Mouse (Mus musculus) ES-Bruce4 (cell line): ENCODE results near the gene Tssk6. TPM values are rescaled to one million over a fixed set of nuclear protein-coding genes. Genes with fewer than 3 reads are reported as not detected.
A peak's percentile ranks its signal among the peaks of the same experiment; 100 is the strongest.

Experiments used
- H3K27ac ChIP-seq: 2 replicates; pipeline ENCODE4 v1.5.1; 2012; ENCODE audit warnings: low read length, inconsistent platforms; ENCODE audit not compliant: insufficient read depth
- H3K27me3 ChIP-seq: 2 replicates; pipeline ENCODE4 v1.6.1; 2012; ENCODE audit warnings: mild to moderate bottlenecking, low read length, inconsistent platforms; ENCODE audit not compliant: control insufficient read depth, poor library complexity, insufficient read depth, severe bottlenecking
- H3K36me3 ChIP-seq: 2 replicates; pipeline ENCODE4 v1.6.1; 2012; ENCODE audit warnings: inconsistent platforms, mild to moderate bottlenecking, low read length, moderate library complexity; ENCODE audit not compliant: control insufficient read depth, poor library complexity, insufficient read depth, severe bottlenecking
- H3K4me1 ChIP-seq: one replicate; pipeline ENCODE4 v1.8.1; 2011; ENCODE audit warnings: low read length; ENCODE audit not compliant: control insufficient read depth, insufficient read depth
- H3K4me3 ChIP-seq: 2 replicates; pipeline ENCODE4 v1.5.1; 2011; ENCODE audit warnings: low read depth, mild to moderate bottlenecking, low read length
- H3K9ac ChIP-seq: 2 replicates; pipeline ENCODE4 v1.6.1; 2012; ENCODE audit warnings: low read depth, mild to moderate bottlenecking, inconsistent platforms; ENCODE audit not compliant: poor library complexity, severe bottlenecking
- H3K9me3 ChIP-seq: replicated peaks from 2 replicates; pipeline ENCODE4 v1.6.1; 2012; ENCODE audit warnings: mild to moderate bottlenecking, low read length, inconsistent platforms; ENCODE audit not compliant: control insufficient read depth, poor library complexity, insufficient read depth, severe bottlenecking
- CTCF ChIP-seq: IDR thresholded peaks from one replicate; pipeline ENCODE4 v1.8.1; 2011; ENCODE audit warnings: low read depth, low read length
- EP300 ChIP-seq: IDR thresholded peaks from 2 replicates; pipeline ENCODE4 v1.6.1; 2011; ENCODE audit warnings: low read depth, low read length; ENCODE audit not compliant: insufficient read depth
- POLR2A ChIP-seq: IDR thresholded peaks from one replicate; pipeline ENCODE4 v1.8.1; 2011; ENCODE audit warnings: low read length; ENCODE audit not compliant: insufficient read depth
- polyA plus RNA-seq: library from polyadenylated mRNA; stranded (reverse); fragments of >200 nt; gene quantifications from 2 replicates; pipeline ENCODE4 v1.2.4, GENCODE M21; 2011; ENCODE audit warnings: low read depth; ENCODE audit not compliant: missing spikeins, insufficient read depth, insufficient read length

Gene Tssk6
- polyA plus RNA-seq = not detected in 2 replicates

GRCm38 (mm10) chr8:69902163-69903062 lies at the start of gene Tssk6, which contains the start of the genes Ndufa13 and Yjefn3:
Gene Tssk6 (plus strand): TSS chr8:69902184.
Gene Ndufa13 (minus strand): TSS chr8:69902558.
Gene Yjefn3 (minus strand): TSS chr8:69902712.
- Histone ChIP-seq H3K9me3 (no peaks in the 10 kb centered on the region), H3K4me3 (peak within 1 kb of the TSS; percentile 78), H3K9ac (peak within 1 kb of the TSS; percentile 79), H3K4me1 (no peaks in the 10 kb centered on the region), H3K27ac (peak within 1 kb of the TSS; percentile 81), H3K36me3 (no peaks in the 10 kb centered on the region), H3K27me3 (no peaks in the 10 kb centered on the region)
- TF ChIP-seq EP300 (no peak), POLR2A (no peak), CTCF (no peak)

GRCm38 (mm10) chr8:69853869-69854268 lies 48.1 kb upstream of the Tssk6 start:
- Histone ChIP-seq H3K9me3 (no peaks in the 10 kb centered on the region), H3K4me1 (peaks cover 4% of the 10 kb centered on the region), H3K36me3 (no peaks in the 10 kb centered on the region), H3K27me3 (no peaks in the 10 kb centered on the region), H3K27ac (no peak overlapping the region), H3K4me3 (no peak overlapping the region), H3K9ac (no peak overlapping the region)
- peak; percentile 64 for TF ChIP-seq CTCF
- no peak for TF ChIP-seq EP300

- Histone ChIP-seq H3K9me3 (no peaks in the 10 kb centered on the region), H3K36me3 (no peaks in the 10 kb centered on the region), H3K27ac (no peak overlapping the region), H3K9ac (no peak overlapping the region), H3K4me3 (no peak overlapping the region), H3K27me3 (no peaks in the 10 kb centered on the region), H3K4me1 (no peaks in the 10 kb centered on the region)
- TF ChIP-seq CTCF (peak; percentile 76), POLR2A (no peak)
These were observed 41.2 kb upstream of the Tssk6 start for GRCm38 (mm10) chr8:69860807-69861206.

- TF ChIP-seq CTCF (no peak), EP300 (no peak), POLR2A (no peak)
- H3K4me3 ChIP-seq = no peak overlapping the region
- no peaks in the 10 kb centered on the region for H3K9me3 ChIP-seq
- no peaks in the 10 kb centered on the region for H3K36me3 ChIP-seq
- no peaks in the 10 kb centered on the region for H3K27me3 ChIP-seq
- H3K27ac ChIP-seq = no peak overlapping the region
- H3K4me1 ChIP-seq = no peaks in the 10 kb centered on the region
- no peak overlapping the region for H3K9ac ChIP-seq
These were observed 40.7 kb upstream of the Tssk6 start for GRCm38 (mm10) chr8:69861251-69861650.

- Histone ChIP-seq H3K4me1 (no peaks in the 10 kb centered on the region), H3K27me3 (no peaks in the 10 kb centered on the region), H3K36me3 (no peaks in the 10 kb centered on the region), H3K27ac (no peak overlapping the region), H3K4me3 (no peak overlapping the region), H3K9me3 (no peaks in the 10 kb centered on the region), H3K9ac (no peak overlapping the region)
- TF ChIP-seq POLR2A (no peak), CTCF (no peak), EP300 (no peak)
These were observed 38.5 kb upstream of the Tssk6 start for GRCm38 (mm10) chr8:69863387-69864020.

- Histone ChIP-seq H3K4me1 (no peaks in the 10 kb centered on the region), H3K4me3 (no peak overlapping the region), H3K36me3 (no peaks in the 10 kb centered on the region), H3K27me3 (no peaks in the 10 kb centered on the region), H3K9ac (no peak overlapping the region), H3K9me3 (no peaks in the 10 kb centered on the region), H3K27ac (no peak overlapping the region)
- TF ChIP-seq EP300 = no peak
- TF ChIP-seq CTCF = no peak
- TF ChIP-seq POLR2A = no peak
These were observed 37.8 kb upstream of the Tssk6 start for GRCm38 (mm10) chr8:69864180-69864579.
